Mouse (Mus musculus) hindbrain, embryonic 13.5 days (tissue): ENCODE data around the gene Reln. TPM values are rescaled to one million over a fixed set of nuclear protein-coding genes. Genes with fewer than 3 reads are reported as not detected.

Source experiments
- ATAC-seq: fragments of 200-750 bp; cut with Nextera tagmentation; 2 replicates; pipeline ENCODE4 v1.8.0; 2017; ENCODE audit warnings: moderate TSS enrichment; ENCODE audit not compliant: low FRiP score
- H3K27ac ChIP-seq: fragments of 300-500 bp; sonication (generic); 2 replicates; pipeline ENCODE4 v1.5.1; 2015; ENCODE audit warnings: inconsistent platforms, mild to moderate bottlenecking, moderate library complexity
- H3K27me3 ChIP-seq: fragments of 300-500 bp; sonication (generic); 2 replicates; pipeline ENCODE4 v1.6.1; 2015; ENCODE audit warnings: mild to moderate bottlenecking, inconsistent platforms
- H3K36me3 ChIP-seq: fragments of 300-500 bp; sonication (generic); 2 replicates; pipeline ENCODE4 v1.6.1; 2015; ENCODE audit warnings: mild to moderate bottlenecking, inconsistent platforms
- H3K4me1 ChIP-seq: fragments of 300-500 bp; sonication (generic); replicated peaks from 2 replicates; pipeline ENCODE4 v1.6.1; 2015; ENCODE audit warnings: inconsistent platforms
- H3K4me2 ChIP-seq: fragments of 300-500 bp; sonication (generic); 2 replicates; pipeline ENCODE4 v1.6.1; 2015; ENCODE audit warnings: inconsistent platforms, mild to moderate bottlenecking, moderate library complexity
- H3K4me3 ChIP-seq: fragments of 300-500 bp; sonication (generic); 2 replicates; pipeline ENCODE4 v1.5.1; 2015; ENCODE audit warnings: mild to moderate bottlenecking, inconsistent platforms
- H3K9ac ChIP-seq: fragments of 300-500 bp; sonication (generic); 2 replicates; pipeline ENCODE4 v1.6.1; 2015; ENCODE audit warnings: mild to moderate bottlenecking, inconsistent platforms
- H3K9me3 ChIP-seq: fragments of 300-500 bp; sonication (generic); 2 replicates; pipeline ENCODE4 v1.6.1; 2016; ENCODE audit warnings: inconsistent platforms
- WGBS: fragments of 180-500 bp; shearing (Covaris S2); methylation state at CpG from one replicate; pipeline ENCODE4 v1.1.7; 2015; 5-methylcytosine and 5-hydroxymethylcytosine counted together
- polyA plus RNA-seq: library from polyadenylated mRNA; unstranded; fragments of >200 nt; fragmentation: Nextera tagmentation; extraction: Ambion mirVana; gene quantifications from 2 replicates; pipeline ENCODE4 v1.2.1, GENCODE M21; 2015

Gene Reln
- polyA plus RNA-seq, 1 experiment from 2014 or later, result 25.9 TPM

DNA sequence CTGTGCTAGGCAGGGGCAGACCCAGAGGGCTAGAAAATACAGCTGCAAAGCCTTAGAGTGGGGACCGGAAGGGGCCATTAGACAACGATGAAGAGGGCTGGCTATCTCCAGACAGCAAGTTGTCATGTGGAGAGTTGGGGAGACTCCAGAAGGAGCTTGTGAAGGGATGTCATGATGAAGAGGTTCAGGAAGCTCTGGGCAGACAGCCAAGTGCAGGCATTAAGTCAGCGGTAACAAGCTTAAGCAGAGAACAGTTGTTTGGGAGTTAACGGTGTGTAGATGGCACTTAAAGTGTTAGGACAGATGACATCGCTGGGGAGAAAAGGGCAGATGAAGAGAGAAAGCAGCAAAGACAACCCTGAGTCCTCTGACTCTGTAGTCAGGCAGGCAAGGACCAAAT is 13.7 kb downstream of the Reln start:
- no peak overlapping the region for H3K27ac ChIP-seq
- H3K4me1 ChIP-seq, result peaks cover 7% of the 10 kb centered on the region
- peaks cover 10% of the 10 kb centered on the region; the same call in 1 of the 2 replicates for H3K9me3 ChIP-seq
- H3K9ac ChIP-seq, result no peak overlapping the region
- H3K36me3 ChIP-seq, result 0 out of 2 replicates have a peak, but pooled peaks cover 5% of the 10 kb centered on the region
- H3K4me2 ChIP-seq, result no peak overlapping the region
- H3K4me3 ChIP-seq, result no peak overlapping the region
- no peaks in the 10 kb centered on the region for H3K27me3 ChIP-seq
- WGBS, result 61% methylated on average over 5 of the region's 5 CpGs
- no peak for ATAC-seq

DNA sequence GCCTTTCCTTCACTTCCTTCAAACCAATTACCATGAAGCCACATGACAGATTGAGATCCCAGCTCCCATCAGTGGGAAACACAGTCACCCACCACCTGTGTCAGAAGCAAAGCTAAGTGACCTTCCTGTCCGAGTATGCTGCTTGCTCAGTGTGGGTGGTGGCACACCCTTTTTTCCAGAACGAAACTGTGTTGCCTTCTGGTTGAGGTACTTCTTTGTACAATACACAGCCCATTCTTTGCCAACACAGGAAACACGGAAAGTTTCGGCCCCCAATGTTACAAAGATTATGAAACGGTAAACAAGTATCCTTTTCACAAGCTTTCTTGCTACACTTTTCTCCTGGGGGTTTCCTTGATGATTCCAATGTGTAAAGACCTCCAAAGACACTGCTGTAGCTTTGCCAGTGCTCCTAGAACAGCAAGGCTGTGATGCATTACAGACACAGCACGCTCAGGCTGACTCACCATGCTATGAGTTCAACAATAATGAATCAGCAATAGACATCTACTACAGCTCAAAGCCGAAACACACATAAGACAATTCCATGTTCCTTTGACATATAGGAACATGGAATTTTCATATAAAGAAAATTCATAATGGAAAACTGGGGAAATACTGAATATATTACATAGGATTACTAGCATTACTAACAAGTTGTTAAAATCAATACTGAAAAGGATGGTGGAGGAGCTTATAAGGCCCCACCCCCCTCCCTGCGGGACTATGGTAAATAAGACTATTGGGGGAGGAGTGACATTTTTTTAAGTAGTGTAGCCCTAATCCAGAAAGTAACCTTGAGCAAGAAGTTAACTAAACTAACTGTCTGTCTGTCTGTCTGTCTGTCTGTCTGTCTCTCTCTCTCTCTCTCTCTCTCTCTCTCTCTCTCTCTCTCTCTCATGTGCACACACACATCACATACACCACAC is 15.8 kb downstream of the Reln start:
- peaks cover 7% of the 10 kb centered on the region for H3K4me1 ChIP-seq
- H3K9me3 ChIP-seq, result peaks cover 8% of the 10 kb centered on the region; the same call in 1 of the 2 replicates
- H3K9ac ChIP-seq, result no peak overlapping the region
- H3K4me3 ChIP-seq, result no peak overlapping the region
- no peaks in the 10 kb centered on the region for H3K27me3 ChIP-seq
- H3K36me3 ChIP-seq, result 0 out of 2 replicates have a peak, but pooled peaks cover 4% of the 10 kb centered on the region
- no peak for ATAC-seq
- 86% methylated on average over 8 of the region's 8 CpGs for WGBS
- H3K27ac ChIP-seq, result no peak overlapping the region
- H3K4me2 ChIP-seq, result no peak overlapping the region

DNA sequence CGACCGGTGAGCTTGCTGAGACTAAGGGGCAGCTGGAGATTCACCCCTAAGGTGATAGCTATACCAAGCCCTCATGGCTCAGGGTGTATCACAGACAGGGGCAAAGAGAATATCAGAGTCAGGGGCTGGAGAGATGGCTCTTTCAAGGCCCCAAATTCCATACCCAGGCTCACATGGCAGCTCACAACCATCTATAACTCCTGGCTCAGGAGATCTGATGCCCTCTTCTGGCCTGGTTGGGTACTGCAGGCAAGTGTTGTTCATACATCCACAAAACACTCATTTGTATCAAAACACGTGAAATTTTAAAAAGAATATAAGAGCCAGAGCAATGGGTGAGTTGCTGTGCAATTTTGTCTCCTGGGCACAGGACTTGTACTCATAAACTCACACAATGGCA is 17.3 kb downstream of the Reln start:
- Histone ChIP-seq H3K36me3 (no peaks in the 10 kb centered on the region), H3K9me3 (no peaks in the 10 kb centered on the region), H3K4me2 (no peak overlapping the region), H3K4me3 (no peak overlapping the region), H3K4me1 (peaks cover 7% of the 10 kb centered on the region), H3K27ac (no peak overlapping the region), H3K9ac (no peak overlapping the region), H3K27me3 (no peaks in the 10 kb centered on the region)
- ATAC-seq, result no peak
- 86% methylated on average over 3 of the region's 3 CpGs for WGBS

DNA sequence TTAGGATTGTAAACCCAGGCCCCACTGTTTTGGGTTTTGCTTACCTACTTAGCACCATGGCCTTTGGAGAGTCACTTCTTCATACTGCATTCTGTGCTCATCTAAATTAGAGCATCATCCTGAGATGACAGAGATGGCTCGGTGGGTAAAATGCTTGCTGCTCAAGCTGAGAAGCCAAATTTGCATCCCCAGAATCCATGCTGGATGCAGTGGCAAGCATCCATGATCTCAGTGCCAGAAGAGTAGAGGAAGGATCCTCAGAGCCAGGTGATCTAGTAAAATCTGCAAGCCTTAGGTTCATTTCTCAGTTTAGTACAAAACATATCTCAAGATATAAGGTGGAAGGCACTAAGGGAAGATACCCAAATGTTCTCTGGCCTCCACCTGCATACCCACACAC is 20.7 kb downstream of the Reln start:
- H3K27me3 ChIP-seq, result no peaks in the 10 kb centered on the region
- no peak overlapping the region for H3K4me2 ChIP-seq
- no peak for ATAC-seq
- H3K9me3 ChIP-seq, result no peaks in the 10 kb centered on the region
- no peak overlapping the region for H3K4me3 ChIP-seq
- no peaks in the 10 kb centered on the region for H3K4me1 ChIP-seq
- WGBS, result 79% methylated on average over 1 of the region's 1 CpGs
- H3K27ac ChIP-seq, result no peak overlapping the region
- no peaks in the 10 kb centered on the region for H3K36me3 ChIP-seq
- no peak overlapping the region for H3K9ac ChIP-seq

DNA sequence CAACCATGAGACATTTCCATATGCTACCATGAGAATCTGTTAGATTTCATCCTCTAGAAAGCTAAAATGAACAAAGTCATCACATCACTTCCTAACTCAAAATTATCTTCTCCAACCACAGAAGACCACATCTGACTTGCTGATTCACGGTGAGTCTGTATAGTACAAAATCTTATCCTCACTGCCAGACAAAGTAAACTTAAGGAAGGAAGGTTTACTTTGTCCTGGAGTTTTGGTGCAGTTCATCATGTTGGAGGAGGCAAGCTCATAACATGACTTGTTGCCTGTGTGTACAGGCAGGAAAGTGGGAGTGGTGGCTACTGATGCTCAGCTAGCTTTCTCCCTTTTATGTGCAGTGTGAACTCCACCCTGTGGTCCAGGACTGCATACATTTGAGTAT is 26.7 kb downstream of the Reln start:
- H3K27me3 ChIP-seq, result no peaks in the 10 kb centered on the region
- no peaks in the 10 kb centered on the region for H3K4me1 ChIP-seq
- no peak for ATAC-seq
- no peaks in the 10 kb centered on the region for H3K9me3 ChIP-seq
- H3K27ac ChIP-seq, result no peak overlapping the region
- 98% methylated on average over 1 of the region's 1 CpGs for WGBS
- H3K4me3 ChIP-seq, result no peak overlapping the region
- no peak overlapping the region for H3K9ac ChIP-seq
- H3K4me2 ChIP-seq, result no peak overlapping the region
- H3K36me3 ChIP-seq, result no peaks in the 10 kb centered on the region

DNA sequence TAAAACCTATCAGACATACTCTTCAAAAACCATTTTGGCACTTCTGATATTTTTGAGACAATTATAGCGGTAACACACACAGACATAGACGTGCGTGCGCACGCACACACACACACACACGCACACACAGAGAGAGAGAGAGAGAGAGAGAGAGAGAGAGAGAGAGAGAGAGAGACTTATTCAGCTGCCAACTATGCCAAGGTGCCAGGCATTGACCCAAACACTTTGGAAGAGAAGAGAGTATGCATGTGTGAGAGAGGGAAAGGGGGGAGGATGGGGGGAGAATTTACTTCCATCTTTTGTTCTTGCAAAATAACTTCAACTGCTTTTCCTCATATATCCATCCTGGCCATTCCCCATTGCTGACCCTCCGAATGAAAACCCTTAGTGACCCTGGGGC is 28.0 kb downstream of the Reln start:
- no peak overlapping the region for H3K27ac ChIP-seq
- no peak overlapping the region for H3K4me2 ChIP-seq
- H3K9ac ChIP-seq, result no peak overlapping the region
- WGBS, result 97% methylated on average over 7 of the region's 7 CpGs
- H3K9me3 ChIP-seq, result no peaks in the 10 kb centered on the region
- H3K4me3 ChIP-seq, result no peak overlapping the region
- H3K36me3 ChIP-seq, result no peaks in the 10 kb centered on the region
- no peak for ATAC-seq
- H3K27me3 ChIP-seq, result no peaks in the 10 kb centered on the region
- H3K4me1 ChIP-seq, result no peaks in the 10 kb centered on the region

DNA sequence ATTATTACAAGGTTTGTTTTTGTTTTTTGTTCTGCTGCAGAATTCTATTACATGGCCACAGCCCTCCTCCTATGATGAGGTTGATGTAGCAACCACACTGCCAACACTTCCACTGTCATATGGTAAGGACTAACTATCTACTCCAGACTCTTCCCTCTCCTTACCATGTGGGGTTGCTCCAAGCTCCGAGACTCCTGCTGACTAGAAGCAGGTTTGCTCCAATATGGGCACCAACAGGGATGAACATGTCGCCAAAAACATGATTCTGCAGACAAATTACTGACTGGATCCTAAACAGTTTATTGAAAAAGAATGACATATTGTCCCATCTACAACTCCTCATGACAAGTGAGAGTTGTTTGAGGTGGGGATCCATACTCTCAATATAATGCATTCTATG is 28.5 kb downstream of the Reln start:
- no peak for ATAC-seq
- Histone ChIP-seq H3K27me3 (no peaks in the 10 kb centered on the region), H3K4me2 (no peak overlapping the region), H3K4me3 (no peak overlapping the region), H3K9ac (no peak overlapping the region), H3K27ac (no peak overlapping the region), H3K9me3 (no peaks in the 10 kb centered on the region), H3K4me1 (no peaks in the 10 kb centered on the region), H3K36me3 (no peaks in the 10 kb centered on the region)
- WGBS, result 87% methylated on average over 2 of the region's 2 CpGs

DNA sequence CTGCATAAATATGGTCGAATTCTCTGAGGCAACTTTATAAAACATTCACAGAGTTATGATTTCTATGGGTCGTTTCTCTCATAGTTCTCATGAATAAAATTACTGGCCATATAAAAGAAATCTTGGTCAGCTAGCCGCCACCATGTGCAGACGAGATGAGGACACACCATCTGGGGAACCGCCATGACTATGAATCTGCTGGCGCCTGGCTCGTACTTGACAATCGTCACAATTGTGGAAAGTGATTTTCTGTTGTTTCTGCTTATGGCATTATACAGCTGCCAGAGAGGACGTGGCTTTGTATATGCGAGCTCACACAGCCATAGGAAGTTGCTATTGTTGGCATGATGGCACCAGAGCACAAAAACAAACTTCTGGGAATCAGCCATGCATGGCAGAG is 31.5 kb downstream of the Reln start:
- Histone ChIP-seq H3K9ac (no peak overlapping the region), H3K9me3 (no peaks in the 10 kb centered on the region), H3K36me3 (no peaks in the 10 kb centered on the region), H3K4me1 (no peaks in the 10 kb centered on the region), H3K27me3 (no peaks in the 10 kb centered on the region), H3K4me3 (no peak overlapping the region), H3K27ac (no peak overlapping the region), H3K4me2 (no peak overlapping the region)
- 77% methylated on average over 10 of the region's 10 CpGs for WGBS
- ATAC-seq, result no peak

DNA sequence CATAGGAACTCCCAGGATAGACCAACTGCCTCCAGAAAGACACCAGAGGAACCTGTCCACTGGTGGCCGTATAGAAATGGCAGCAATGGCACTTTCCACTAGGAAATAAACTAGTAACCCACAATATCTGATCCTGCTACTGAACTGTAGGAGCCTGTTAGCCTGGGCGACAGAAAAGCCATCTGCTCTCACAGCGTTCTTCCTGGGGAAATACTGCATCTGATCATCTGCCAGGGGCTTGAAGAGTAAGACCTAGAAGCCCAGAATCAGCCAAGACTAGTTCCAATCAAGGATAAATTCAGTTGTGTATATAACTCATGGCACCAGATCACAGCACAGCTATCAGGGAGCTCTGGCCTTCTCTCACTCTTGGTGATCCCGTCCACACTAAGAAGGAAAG is 33.5 kb downstream of the Reln start:
- no peak overlapping the region for H3K27ac ChIP-seq
- no peak overlapping the region for H3K4me2 ChIP-seq
- WGBS, result 90% methylated on average over 4 of the region's 4 CpGs
- H3K36me3 ChIP-seq, result no peaks in the 10 kb centered on the region
- H3K9ac ChIP-seq, result no peak overlapping the region
- no peaks in the 10 kb centered on the region for H3K9me3 ChIP-seq
- H3K27me3 ChIP-seq, result no peaks in the 10 kb centered on the region
- no peak for ATAC-seq
- no peak overlapping the region for H3K4me3 ChIP-seq
- no peaks in the 10 kb centered on the region for H3K4me1 ChIP-seq

DNA sequence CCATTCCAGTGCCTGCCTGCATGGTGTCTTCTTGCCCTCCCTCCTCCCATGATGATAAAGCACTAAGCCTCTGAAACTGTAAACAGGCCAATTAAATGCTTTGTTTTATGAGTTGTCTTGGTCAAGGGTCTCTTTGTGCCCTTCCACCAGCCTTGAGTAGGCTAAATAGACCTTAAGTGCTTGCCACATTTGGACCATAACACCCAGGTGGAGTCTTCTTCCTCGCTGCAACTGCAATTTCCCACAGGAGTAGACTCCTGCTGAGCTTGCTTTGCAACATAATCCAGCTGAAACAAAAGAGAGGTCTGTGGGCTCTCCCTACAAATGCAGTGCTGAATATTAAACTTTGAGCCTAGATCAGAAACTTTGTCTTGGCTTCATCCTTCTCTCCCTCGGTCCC is 35.5 kb downstream of the Reln start:
- ATAC-seq, result no peak
- Histone ChIP-seq H3K27me3 (no peaks in the 10 kb centered on the region), H3K4me1 (peaks cover under 1% of the 10 kb centered on the region; the same call in 1 of the 2 replicates), H3K4me2 (no peak overlapping the region), H3K27ac (no peak overlapping the region), H3K36me3 (no peaks in the 10 kb centered on the region), H3K4me3 (no peak overlapping the region), H3K9me3 (no peaks in the 10 kb centered on the region), H3K9ac (no peak overlapping the region)
- WGBS, result 29% methylated on average over 2 of the region's 2 CpGs

DNA sequence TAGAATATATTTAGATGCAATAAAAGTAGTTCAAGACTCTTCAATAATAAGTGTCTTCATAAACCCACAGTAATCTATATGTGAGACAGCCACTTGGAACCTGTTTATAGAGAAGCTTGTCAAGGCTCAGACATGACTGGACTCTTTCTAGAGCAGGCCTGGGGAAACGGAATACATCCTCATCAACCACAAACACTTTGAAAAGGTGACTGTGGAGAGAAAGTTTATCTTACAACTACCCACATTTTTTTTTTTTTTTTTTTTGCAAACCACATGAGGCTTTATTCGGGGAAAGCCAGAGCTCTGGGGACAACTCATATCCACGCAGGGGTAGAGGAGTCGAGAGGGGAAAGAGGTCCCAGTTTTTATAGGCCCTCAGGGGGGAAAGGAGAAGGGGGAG is 36.6 kb downstream of the Reln start:
- Histone ChIP-seq H3K27me3 (no peaks in the 10 kb centered on the region), H3K36me3 (no peaks in the 10 kb centered on the region), H3K9me3 (no peaks in the 10 kb centered on the region), H3K9ac (no peak overlapping the region), H3K4me1 (peaks cover 9% of the 10 kb centered on the region; the same call in 1 of the 2 replicates), H3K4me3 (no peak overlapping the region), H3K27ac (no peak overlapping the region), H3K4me2 (no peak overlapping the region)
- ATAC-seq, result no peak
- WGBS, result 83% methylated on average over 4 of the region's 4 CpGs

DNA sequence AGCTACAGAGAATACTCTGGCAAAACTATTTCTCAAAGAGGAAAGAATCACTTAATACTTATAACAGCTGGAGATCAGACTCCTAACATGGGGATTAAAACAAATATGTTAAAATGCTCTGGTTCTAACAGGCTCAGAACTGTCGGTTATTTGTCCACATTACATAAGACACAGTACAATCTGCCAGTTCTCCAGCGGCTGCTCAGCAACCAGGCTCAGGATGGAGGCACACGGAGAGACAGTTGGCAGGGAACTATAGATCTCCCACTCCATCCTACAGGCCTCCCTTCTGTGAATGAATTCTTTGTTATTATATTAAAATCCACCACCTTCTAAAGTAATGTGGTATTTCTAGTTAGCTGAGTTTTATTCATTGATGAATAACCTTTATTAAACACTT is 37.4 kb downstream of the Reln start:
- no peaks in the 10 kb centered on the region for H3K9me3 ChIP-seq
- H3K4me2 ChIP-seq, result no peak overlapping the region
- no peak overlapping the region for H3K9ac ChIP-seq
- H3K27ac ChIP-seq, result no peak overlapping the region
- no peaks in the 10 kb centered on the region for H3K27me3 ChIP-seq
- 76% methylated on average over 3 of the region's 3 CpGs for WGBS
- H3K36me3 ChIP-seq, result no peaks in the 10 kb centered on the region
- H3K4me3 ChIP-seq, result no peak overlapping the region
- ATAC-seq, result no peak
- H3K4me1 ChIP-seq, result peaks cover 9% of the 10 kb centered on the region; the same call in 1 of the 2 replicates

DNA sequence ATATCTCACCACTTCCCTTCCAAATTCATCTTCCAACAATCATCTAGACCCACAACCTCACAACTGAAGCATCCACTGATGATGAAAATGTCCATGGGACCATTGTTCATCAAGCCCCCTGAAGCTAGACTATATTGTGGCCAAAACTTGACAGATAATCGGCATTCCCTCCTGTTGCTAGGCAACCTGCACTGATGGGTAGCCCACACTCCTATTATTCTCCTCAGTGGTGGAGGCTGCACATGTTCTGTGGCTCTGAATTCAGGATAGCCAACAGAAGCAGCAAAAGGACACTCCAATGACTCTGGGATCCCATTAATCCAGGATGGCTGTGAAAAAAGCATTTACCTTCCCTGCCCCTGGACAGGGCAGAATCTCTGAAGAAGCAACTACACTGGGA is 40.8 kb downstream of the Reln start:
- 17% methylated on average over 1 of the region's 1 CpGs for WGBS
- H3K9ac ChIP-seq, result no peak overlapping the region
- H3K4me3 ChIP-seq, result no peak overlapping the region
- no peak overlapping the region for H3K27ac ChIP-seq
- no peaks in the 10 kb centered on the region for H3K27me3 ChIP-seq
- H3K4me1 ChIP-seq, result peaks cover 9% of the 10 kb centered on the region; the same call in 1 of the 2 replicates
- H3K9me3 ChIP-seq, result no peaks in the 10 kb centered on the region
- ATAC-seq, result no peak
- H3K4me2 ChIP-seq, result no peak overlapping the region
- H3K36me3 ChIP-seq, result no peaks in the 10 kb centered on the region
